Mouse (Mus musculus) forebrain, postnatal 0 days (tissue): ENCODE measurements at regions not wholly inside any gene's neighbourhood (a gene's known extent, or its start where the extent isn't known, plus 50 kb on each side); places are given as distances from the start of the nearest gene placed in this dataset.
A peak's percentile ranks its signal among the peaks of the same experiment; 100 is the strongest.

Experiments used
- ATAC-seq: fragments of 200-750 bp; cut with Nextera tagmentation; 2 replicates; pipeline ENCODE4 v1.8.0; 2017; ENCODE audit warnings: mild to moderate bottlenecking, moderate library complexity
- DNase-seq: peaks from one replicate; pipeline ENCODE4 v3.0.0-alpha.2; 2015
- H3K27ac ChIP-seq: fragments of 300-500 bp; sonication (generic); 2 replicates; pipeline ENCODE4 v1.5.1; 2014; ENCODE audit warnings: low read depth, mild to moderate bottlenecking, antibody characterized with exemption, low read length, moderate library complexity, mixed read lengths
- H3K27me3 ChIP-seq: fragments of 300-500 bp; sonication (generic); 2 replicates; pipeline ENCODE4 v1.6.1; 2014; ENCODE audit warnings: mild to moderate bottlenecking, low read length, mixed read lengths; ENCODE audit not compliant: insufficient read depth
- H3K36me3 ChIP-seq: fragments of 300-500 bp; sonication (generic); 2 replicates; pipeline ENCODE4 v1.6.1; 2014; ENCODE audit warnings: mild to moderate bottlenecking, moderate library complexity; ENCODE audit not compliant: insufficient read depth
- H3K4me1 ChIP-seq: fragments of 300-500 bp; sonication (generic); 2 replicates; pipeline ENCODE4 v1.6.1; 2014; ENCODE audit warnings: antibody characterized with exemption; ENCODE audit not compliant: insufficient read depth
- H3K4me2 ChIP-seq: fragments of 300-500 bp; sonication (generic); 2 replicates; pipeline ENCODE4 v1.6.1; 2014; ENCODE audit warnings: low read depth, mild to moderate bottlenecking, moderate library complexity
- H3K4me3 ChIP-seq: fragments of 300-500 bp; sonication (generic); 2 replicates; pipeline ENCODE4 v1.5.1; 2014; ENCODE audit warnings: low read depth, low read length, mixed read lengths
- H3K9ac ChIP-seq: fragments of 300-500 bp; sonication (generic); 2 replicates; pipeline ENCODE4 v1.6.1; 2014; ENCODE audit warnings: mild to moderate bottlenecking
- H3K9me3 ChIP-seq: fragments of 300-500 bp; sonication (generic); 2 replicates; pipeline ENCODE4 v1.6.1; 2016; ENCODE audit warnings: low read length
- CTCF ChIP-seq: sonication (generic); IDR thresholded peaks from 2 replicates; pipeline ENCODE4 v1.5.1; 2016; ENCODE audit warnings: antibody characterized with exemption, control low read depth, low read depth
- WGBS: fragments of 180-500 bp; shearing (Covaris S2); extraction: QIAGEN DNeasy Blood & Tissue Kit; methylation state at CpG from one replicate; pipeline ENCODE4 v1.1.7; 2014; 5-methylcytosine and 5-hydroxymethylcytosine counted together

DNA sequence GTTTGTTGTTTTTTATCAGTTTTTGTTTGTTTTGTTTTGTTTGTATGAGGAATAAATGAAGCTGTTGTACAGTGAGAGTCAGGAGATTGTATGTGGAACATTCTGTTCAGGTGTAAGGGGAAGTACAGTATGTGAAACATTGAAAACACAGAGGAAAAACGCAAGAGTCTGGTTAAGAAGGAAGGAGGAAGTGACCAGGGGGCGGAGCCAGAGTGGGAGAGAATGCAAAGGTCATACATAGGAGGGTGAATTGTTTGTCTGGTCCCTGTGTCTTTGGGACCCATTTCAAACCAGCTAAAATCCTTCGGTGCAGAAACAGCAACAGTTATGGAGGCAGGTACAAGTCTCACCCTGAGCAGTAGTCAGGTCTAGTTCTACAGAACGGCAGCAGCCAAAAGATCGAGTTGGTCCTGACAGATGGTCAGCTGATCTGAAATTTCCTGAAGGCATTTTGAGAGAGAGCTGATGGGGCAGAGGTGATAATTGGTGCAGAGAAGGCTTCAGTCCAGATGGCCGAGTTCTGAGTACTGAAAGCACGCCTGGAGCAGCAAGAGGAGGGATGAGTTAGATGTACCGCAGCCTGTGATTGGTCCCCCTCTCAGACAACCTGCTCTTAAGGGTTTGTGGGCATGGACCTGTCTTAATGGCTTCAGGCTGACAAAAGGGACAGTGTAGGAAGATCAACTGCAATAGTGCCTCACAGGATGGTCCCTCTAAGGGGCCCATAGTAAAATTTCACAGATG lies 179.7 kb upstream of the Chrm3 start:
- WGBS = 72% methylated on average over 8 of the region's 8 CpGs
- Histone ChIP-seq H3K4me1 (no peaks in the 10 kb centered on the region), H3K27ac (no peak overlapping the region), H3K9me3 (no peaks in the 10 kb centered on the region), H3K27me3 (no peaks in the 10 kb centered on the region), H3K36me3 (no peaks in the 10 kb centered on the region), H3K4me3 (no peak overlapping the region), H3K4me2 (no peak overlapping the region), H3K9ac (no peak overlapping the region)
- no peak for DNase-seq
- peak; percentile 18; the same call in 1 of the 2 replicates for ATAC-seq
- no peak for TF ChIP-seq CTCF

DNA sequence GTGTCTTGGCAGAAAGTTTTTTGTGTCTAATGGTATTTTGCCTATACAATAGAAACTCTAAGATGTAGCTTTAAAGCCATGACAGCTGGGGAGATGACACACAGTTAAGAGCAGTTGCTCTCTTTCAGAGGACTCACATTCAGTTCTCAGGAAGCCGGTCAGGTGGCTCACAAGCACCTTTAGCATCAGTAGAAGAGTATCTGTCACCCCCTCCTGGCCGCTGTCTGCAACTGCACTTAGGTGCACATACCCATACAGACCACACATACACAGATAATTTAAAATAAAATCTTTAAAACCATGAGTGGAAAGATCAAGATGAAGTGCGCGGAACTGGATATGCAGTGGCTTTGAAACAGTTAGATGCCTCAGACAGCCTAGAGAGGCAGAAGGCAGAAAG lies 178.3 kb upstream of the Chrm3 start:
- no peaks in the 10 kb centered on the region for H3K27me3 ChIP-seq
- H3K4me2 ChIP-seq = no peak overlapping the region
- H3K9me3 ChIP-seq = no peaks in the 10 kb centered on the region
- H3K4me1 ChIP-seq = no peaks in the 10 kb centered on the region
- ATAC-seq (no peak), DNase-seq (no peak)
- H3K4me3 ChIP-seq = no peak overlapping the region
- no peak overlapping the region for H3K27ac ChIP-seq
- H3K9ac ChIP-seq = no peak overlapping the region
- TF ChIP-seq CTCF = no peak
- WGBS = 80% methylated on average over 4 of the region's 4 CpGs
- H3K36me3 ChIP-seq = no peaks in the 10 kb centered on the region

DNA sequence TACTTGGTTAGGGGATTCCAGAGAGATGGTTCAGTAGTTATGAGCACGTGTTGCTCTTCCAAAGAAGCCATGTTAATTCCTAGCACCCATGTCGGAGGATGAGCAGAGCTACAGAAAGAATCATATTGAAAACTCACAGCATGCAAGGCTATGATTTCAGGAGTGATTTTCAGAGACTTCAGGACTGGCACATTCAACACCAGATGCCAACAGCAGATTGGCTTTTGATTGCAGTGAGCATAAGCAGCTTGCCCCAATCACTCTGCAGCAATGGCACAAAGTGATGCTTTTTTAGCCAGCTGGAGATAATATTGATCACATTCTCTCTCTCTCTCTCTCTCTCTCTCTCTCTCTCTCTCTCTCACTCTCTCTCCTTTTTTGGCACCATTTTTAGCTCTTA lies 166.6 kb upstream of the Chrm3 start:
- Histone ChIP-seq H3K36me3 (no peaks in the 10 kb centered on the region), H3K27ac (no peak overlapping the region), H3K9me3 (no peaks in the 10 kb centered on the region), H3K4me3 (no peak overlapping the region), H3K4me2 (no peak overlapping the region), H3K27me3 (no peaks in the 10 kb centered on the region), H3K4me1 (no peaks in the 10 kb centered on the region), H3K9ac (no peak overlapping the region)
- ATAC-seq (peak; percentile 92), DNase-seq (peak; percentile 77)
- no peak for TF ChIP-seq CTCF
- 56% methylated on average over 2 of the region's 2 CpGs for WGBS

DNA sequence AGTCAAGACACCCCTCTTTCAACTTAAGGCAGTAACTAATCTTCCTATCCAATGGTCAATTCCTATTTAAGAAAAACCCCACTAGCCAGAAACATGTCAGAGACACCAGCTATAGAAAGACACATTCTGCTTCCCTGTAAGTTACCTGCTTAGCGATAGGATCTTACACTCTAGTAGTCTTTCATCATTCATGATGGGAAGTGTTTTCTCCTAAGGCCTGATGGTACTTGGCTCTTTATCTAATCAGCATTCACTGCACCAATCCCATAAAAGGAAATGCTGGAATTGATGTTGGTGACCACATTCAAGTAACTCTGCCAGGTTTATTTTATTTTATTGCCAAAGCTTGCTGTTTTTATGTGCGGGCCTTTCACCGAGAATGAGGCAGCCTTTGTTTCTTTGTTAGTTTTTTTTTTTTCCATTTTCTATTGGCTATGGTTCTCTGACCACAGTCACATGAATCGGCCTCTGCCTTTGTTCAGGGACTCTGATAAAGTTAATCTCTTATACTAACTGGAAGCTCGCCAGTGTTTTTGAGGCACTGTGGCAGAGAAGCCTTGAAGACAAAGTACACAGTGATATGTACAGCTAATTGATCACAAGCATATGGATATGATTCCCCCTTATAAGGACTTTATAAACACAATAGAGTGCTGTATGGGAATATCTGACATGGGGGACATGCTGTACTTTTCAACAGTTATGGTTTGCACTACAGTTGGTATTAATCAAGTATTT lies 166.0 kb upstream of the Chrm3 start:
- no peak overlapping the region for H3K4me2 ChIP-seq
- ATAC-seq (no peak; the same call in 1 of the 2 replicates), DNase-seq (peak; percentile 9)
- 0 out of 2 replicates have a peak overlapping the region, but pooled peaks have one; percentile 10 for H3K27ac ChIP-seq
- TF ChIP-seq CTCF = no peak
- no peak overlapping the region for H3K9ac ChIP-seq
- WGBS = 35% methylated on average over 5 of the region's 5 CpGs
- no peaks in the 10 kb centered on the region for H3K9me3 ChIP-seq
- H3K4me3 ChIP-seq = no peak overlapping the region
- no peaks in the 10 kb centered on the region for H3K27me3 ChIP-seq
- H3K4me1 ChIP-seq = no peaks in the 10 kb centered on the region
- no peaks in the 10 kb centered on the region for H3K36me3 ChIP-seq

DNA sequence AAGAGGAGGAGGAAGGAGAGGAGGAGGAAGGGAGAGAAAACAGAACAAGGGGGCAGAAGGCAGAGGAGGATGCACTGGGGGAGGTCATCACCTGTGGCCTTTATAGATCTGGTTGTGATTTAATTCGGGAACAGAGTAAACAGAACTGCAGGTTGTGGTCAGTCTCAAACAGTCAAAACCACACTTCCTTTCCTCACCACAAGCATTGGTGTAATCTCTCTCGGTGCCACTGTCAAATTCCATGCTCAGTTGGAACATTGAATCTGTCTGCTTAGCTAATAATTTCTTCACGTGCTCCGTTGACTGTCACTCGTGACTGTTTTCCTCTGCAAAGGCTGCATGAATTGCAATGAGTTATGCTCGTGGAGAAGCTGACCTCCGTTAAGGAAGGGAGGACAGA lies 143.6 kb upstream of the Chrm3 start:
- ATAC-seq = no peak
- no peak for DNase-seq

DNA sequence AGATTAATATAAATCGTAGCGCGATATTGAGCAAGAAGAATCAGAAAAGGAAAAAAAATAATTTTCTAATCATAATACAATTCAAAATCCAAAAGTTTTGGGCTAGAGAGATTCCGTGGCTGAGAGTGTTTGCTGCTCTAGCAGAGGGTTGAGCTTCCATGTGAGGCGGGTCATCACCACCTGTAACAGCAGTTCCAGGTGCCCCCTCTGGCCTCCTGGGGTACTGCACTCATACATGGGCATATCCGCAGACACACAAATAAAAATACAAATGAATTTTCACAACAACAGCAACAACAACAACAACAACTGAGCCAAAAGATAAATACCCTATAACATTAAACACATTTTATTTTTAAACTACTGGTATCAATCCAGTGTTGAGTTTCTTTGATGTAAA lies 94.7 kb upstream of the Chrm3 start:
- WGBS = 93% methylated on average over 6 of the region's 6 CpGs

More for the DNA sequence above, 143.6 kb upstream of the Chrm3 start:
- 42% methylated on average over 7 of the region's 7 CpGs for WGBS
- Histone ChIP-seq H3K27me3 (no peaks in the 10 kb centered on the region), H3K4me2 (no peak overlapping the region), H3K27ac (no peak overlapping the region), H3K9me3 (no peaks in the 10 kb centered on the region), H3K4me3 (no peak overlapping the region), H3K9ac (no peak overlapping the region), H3K4me1 (no peaks in the 10 kb centered on the region), H3K36me3 (no peaks in the 10 kb centered on the region)
- TF ChIP-seq CTCF = no peak

DNA sequence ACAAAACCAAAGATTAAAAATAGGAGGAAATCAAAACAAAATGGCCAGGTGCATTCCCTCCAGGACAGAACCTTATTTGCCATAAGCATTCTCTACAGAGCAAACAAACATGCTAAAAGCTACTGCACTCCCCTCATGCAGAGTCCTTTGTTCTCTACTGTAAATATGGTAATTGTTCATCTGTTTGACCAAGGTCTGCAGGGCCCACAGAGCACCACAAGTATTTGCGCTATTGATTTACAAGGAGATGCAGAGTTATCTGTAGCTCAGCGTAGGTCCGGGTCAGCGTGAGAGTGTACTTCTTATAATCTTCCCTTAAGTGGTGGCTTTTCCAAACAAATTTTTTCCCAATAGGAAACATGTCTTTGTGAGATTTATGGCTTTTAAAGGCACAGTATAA lies 94.0 kb upstream of the Chrm3 start:
- no peaks in the 10 kb centered on the region for H3K27me3 ChIP-seq
- DNase-seq (no peak), ATAC-seq (no peak)
- H3K27ac ChIP-seq = no peak overlapping the region
- WGBS = 90% methylated on average over 4 of the region's 4 CpGs
- TF ChIP-seq CTCF = no peak
- H3K9me3 ChIP-seq = no peaks in the 10 kb centered on the region
- no peaks in the 10 kb centered on the region for H3K36me3 ChIP-seq
- H3K4me2 ChIP-seq = no peak overlapping the region
- H3K9ac ChIP-seq = no peak overlapping the region
- H3K4me1 ChIP-seq = no peaks in the 10 kb centered on the region
- H3K4me3 ChIP-seq = no peak overlapping the region

More for the DNA sequence above, 94.7 kb upstream of the Chrm3 start:
- H3K4me1 ChIP-seq = no peaks in the 10 kb centered on the region
- no peak overlapping the region for H3K9ac ChIP-seq
- H3K4me3 ChIP-seq = no peak overlapping the region
- H3K36me3 ChIP-seq = no peaks in the 10 kb centered on the region
- H3K9me3 ChIP-seq = no peaks in the 10 kb centered on the region
- no peaks in the 10 kb centered on the region for H3K27me3 ChIP-seq
- no peak overlapping the region for H3K4me2 ChIP-seq
- ATAC-seq = no peak
- peak; percentile 24; the same call in 1 of the 2 replicates for TF ChIP-seq CTCF
- DNase-seq = no peak
- no peak overlapping the region for H3K27ac ChIP-seq
